Mouse (Mus musculus): Measurements from ENCODE around the gene Irf2bpl. TPM values are rescaled to one million over a fixed set of nuclear protein-coding genes. Genes with fewer than 3 reads are reported as not detected.
A peak's percentile ranks its signal among the peaks of the same experiment; 100 is the strongest.

The Irf2bpl gene
- polyA plus RNA-seq, 1 experiment, result 59.1 TPM

DNA sequence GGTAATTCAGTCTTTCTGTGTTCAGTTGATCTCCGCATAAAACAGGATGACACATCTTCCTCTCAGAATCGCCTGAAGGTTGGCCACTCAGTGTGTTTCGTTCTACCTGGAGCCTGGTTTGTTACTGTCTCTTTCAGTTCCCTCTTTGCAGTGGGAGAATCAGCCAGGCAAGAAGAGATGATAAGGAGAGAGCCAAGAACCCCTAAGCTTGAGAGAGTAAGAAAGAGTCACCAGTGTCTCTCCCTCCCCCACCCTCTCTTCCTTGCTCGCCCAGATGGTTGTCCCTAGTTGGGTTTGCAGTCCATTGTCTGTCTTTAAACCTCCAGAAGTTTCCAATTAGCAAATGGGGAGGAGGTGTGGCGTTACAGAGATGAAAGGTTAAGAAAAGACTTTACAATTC, 8.5 kb downstream of the Irf2bpl start:
- no peaks in the 10 kb centered on the region for H3K27me3 ChIP-seq (ENCODE audit: control insufficient read depth, insufficient read depth, insufficient read length)
- TF ChIP-seq MYOG (IDR thresholded peaks at IDR 0.05; ENCODE audit: control insufficient read depth in 1 of 3, insufficient read depth in 1 of 3, insufficient read length in 2 of 3, low read depth in 2 of 3) (no peak), TCF12 (IDR thresholded peaks at IDR 0.05; ENCODE audit: insufficient read depth, poor library complexity, severe bottlenecking) (no peak), E2F4 (IDR thresholded peaks at IDR 0.05; ENCODE audit: insufficient read depth) (no peak), SRF (IDR thresholded peaks at IDR 0.05; ENCODE audit: control insufficient read depth, insufficient read length, low read depth) (no peak), USF1 (IDR thresholded peaks at IDR 0.05; ENCODE audit: low read depth) (no peak), REST (IDR thresholded peaks at IDR 0.05; ENCODE audit: insufficient read depth, insufficient read length) (no peak), MYOD1 (IDR thresholded peaks at IDR 0.05; ENCODE audit: control insufficient read depth in 1 of 3, insufficient read length in 2 of 3, low read depth in 2 of 3) (no peak), MAX (IDR thresholded peaks at IDR 0.05; ENCODE audit: low read depth) (no peak), TCF3 (IDR thresholded peaks at IDR 0.05; ENCODE audit: insufficient read length, low read depth) (no peak)

DNA sequence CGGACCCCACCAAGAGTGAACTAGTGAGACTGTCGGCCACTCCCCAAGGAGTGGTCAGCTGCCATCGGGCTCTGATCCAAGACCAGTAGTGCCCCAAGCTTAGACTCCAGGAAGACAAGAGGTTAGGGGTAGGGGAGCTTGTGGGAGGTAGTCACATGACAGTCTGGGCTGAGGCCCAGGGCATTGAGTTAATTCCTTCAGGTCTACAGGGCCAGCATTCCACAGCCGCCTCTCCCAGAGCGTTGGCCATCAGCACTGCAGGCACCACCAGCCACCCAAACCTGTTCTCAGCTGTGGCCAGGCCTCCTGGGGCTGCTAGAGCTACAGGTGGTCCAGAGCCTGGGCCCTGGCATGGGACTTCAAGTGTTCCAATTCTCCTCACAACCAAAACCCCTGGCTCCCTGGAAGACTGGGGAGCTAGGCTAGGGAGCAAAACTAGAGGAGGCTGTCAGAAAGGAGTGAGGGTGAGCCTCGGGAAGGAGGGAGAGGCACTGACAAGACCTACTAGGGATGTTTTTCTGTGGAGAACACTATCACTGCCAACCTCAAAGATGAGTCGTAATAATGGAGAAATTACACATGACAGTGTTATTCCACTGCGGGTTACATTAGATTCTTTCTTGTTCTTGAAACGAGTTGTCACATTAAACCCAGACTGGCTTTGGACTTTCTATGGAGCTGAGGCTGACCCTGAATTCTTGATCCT, 12.1 kb downstream of the Irf2bpl start:
- Histone ChIP-seq H3ac (ENCODE audit: control insufficient read depth, insufficient read length) (no peak overlapping the region), H3K79me2 (ENCODE audit: control insufficient read depth, insufficient read depth) (no peaks in the 10 kb centered on the region), H3K36me3 (ENCODE audit: control insufficient read depth, insufficient read depth) (no peaks in the 10 kb centered on the region), H3K4me3 (no peak overlapping the region), H3K27me3 (ENCODE audit: control insufficient read depth, insufficient read depth, insufficient read length) (no peaks in the 10 kb centered on the region), H3K4me2 (ENCODE audit: low read depth) (peak overlapping the region; percentile 39)
- TF ChIP-seq TCF12 (IDR thresholded peaks at IDR 0.05; ENCODE audit: insufficient read depth, poor library complexity, severe bottlenecking) (no peak), POLR2AphosphoS2 (IDR thresholded peaks at IDR 0.05; ENCODE audit: insufficient read length, low read depth) (no peak), MYOG (IDR thresholded peaks at IDR 0.05; ENCODE audit: control insufficient read depth in 1 of 3, insufficient read depth in 1 of 3, insufficient read length in 2 of 3, low read depth in 2 of 3) (peak in 2 of 3 experiments; percentile 64 to 85), MAX (IDR thresholded peaks at IDR 0.05; ENCODE audit: low read depth) (no peak), REST (IDR thresholded peaks at IDR 0.05; ENCODE audit: insufficient read depth, insufficient read length) (no peak), USF1 (IDR thresholded peaks at IDR 0.05; ENCODE audit: low read depth) (peak; percentile 83), SRF (IDR thresholded peaks at IDR 0.05; ENCODE audit: control insufficient read depth, insufficient read length, low read depth) (no peak), MYOD1 (IDR thresholded peaks at IDR 0.05; ENCODE audit: control insufficient read depth in 1 of 3, insufficient read length in 2 of 3, low read depth in 2 of 3) (peak in 2 of 3 experiments; percentile 6 to 76), POLR2A (IDR thresholded peaks at IDR 0.05; ENCODE audit: insufficient read length, low read depth) (peak; percentile 53), TCF3 (IDR thresholded peaks at IDR 0.05; ENCODE audit: insufficient read length, low read depth) (no peak), CEBPB (IDR thresholded peaks at IDR 0.05; ENCODE audit: insufficient read depth, poor library complexity, severe bottlenecking) (no peak), E2F4 (IDR thresholded peaks at IDR 0.05; ENCODE audit: insufficient read depth) (no peak)

More for the DNA sequence above, 8.5 kb downstream of the Irf2bpl start:
- Histone ChIP-seq H3K4me2 (ENCODE audit: low read depth) (no peak overlapping the region), H3K79me2 (ENCODE audit: control insufficient read depth, insufficient read depth) (peaks cover 26% of the 10 kb centered on the region), H3K36me3 (ENCODE audit: control insufficient read depth, insufficient read depth) (peaks cover 6% of the 10 kb centered on the region), H3K4me3 (no peak overlapping the region), H3ac (ENCODE audit: control insufficient read depth, insufficient read length) (no peak overlapping the region)

DNA sequence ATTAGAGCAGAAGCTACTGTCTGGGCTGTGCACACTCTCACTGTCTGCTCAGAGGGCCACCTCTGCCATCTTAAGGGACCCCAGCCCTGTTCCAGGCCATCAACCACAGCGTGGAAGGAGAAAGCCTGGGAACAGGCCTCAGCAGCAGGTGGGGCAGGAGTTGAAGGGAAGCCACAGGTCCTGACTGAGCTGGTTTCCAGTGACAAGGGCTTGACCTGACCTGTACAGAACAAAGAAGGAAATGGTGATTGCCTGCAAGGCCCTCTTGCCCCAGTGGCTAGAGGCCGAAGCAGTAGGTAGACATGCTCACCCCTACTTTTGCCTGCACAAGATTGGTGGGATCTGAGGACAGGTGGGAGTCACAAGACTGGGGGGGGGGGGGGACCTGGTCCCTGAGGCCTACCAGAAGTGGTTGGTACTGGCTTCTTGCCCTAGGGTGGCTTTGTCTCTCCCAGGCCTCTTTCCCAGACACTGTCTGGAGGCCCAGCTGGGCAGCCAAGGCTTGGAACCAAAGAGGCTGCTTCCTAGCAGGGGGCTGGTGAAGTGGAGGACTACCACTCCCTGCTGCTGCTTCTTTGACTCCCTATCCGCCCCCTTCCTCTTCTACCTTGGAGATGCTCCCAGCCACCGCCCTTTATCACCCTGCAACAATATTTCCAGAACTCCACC, 12.8 kb downstream of the Irf2bpl start:
- Histone ChIP-seq H3K4me3 (no peak overlapping the region), H3K4me2 (ENCODE audit: low read depth) (peak overlapping the region; percentile 39), H3ac (ENCODE audit: control insufficient read depth, insufficient read length) (no peak overlapping the region), H3K79me2 (ENCODE audit: control insufficient read depth, insufficient read depth) (no peaks in the 10 kb centered on the region), H3K27me3 (ENCODE audit: control insufficient read depth, insufficient read depth, insufficient read length) (no peaks in the 10 kb centered on the region), H3K36me3 (ENCODE audit: control insufficient read depth, insufficient read depth) (no peaks in the 10 kb centered on the region)
- TF ChIP-seq TCF12 (IDR thresholded peaks at IDR 0.05; ENCODE audit: insufficient read depth, poor library complexity, severe bottlenecking), result no peak
- peak in 1 of 3 experiments; percentile 3 for TF ChIP-seq MYOD1 (IDR thresholded peaks at IDR 0.05; ENCODE audit: control insufficient read depth in 1 of 3, insufficient read length in 2 of 3, low read depth in 2 of 3)

DNA sequence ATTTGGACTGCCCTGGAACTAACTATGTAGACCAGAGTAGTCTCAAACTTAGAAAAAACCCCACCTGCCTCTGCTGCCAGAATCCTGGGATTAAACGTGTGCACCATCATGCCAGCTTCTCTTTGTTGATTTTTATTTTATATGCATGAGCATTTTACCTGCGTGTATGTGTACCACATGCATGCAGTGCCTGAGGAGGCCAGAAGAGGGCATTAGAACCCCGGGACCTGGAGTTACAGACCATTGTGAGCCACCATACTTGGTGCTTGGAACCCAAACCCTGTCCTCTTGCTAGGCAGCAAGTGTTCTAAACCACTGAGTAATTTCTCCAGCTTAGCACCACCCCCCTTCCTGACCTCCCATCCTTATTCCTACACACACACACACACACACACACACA, 13.6 kb downstream of the Irf2bpl start:
- TF ChIP-seq MYOG (IDR thresholded peaks at IDR 0.05; ENCODE audit: control insufficient read depth in 1 of 3, insufficient read depth in 1 of 3, insufficient read length in 2 of 3, low read depth in 2 of 3) (no peak), MYOD1 (IDR thresholded peaks at IDR 0.05; ENCODE audit: control insufficient read depth in 1 of 3, insufficient read length in 2 of 3, low read depth in 2 of 3) (no peak), TCF12 (IDR thresholded peaks at IDR 0.05; ENCODE audit: insufficient read depth, poor library complexity, severe bottlenecking) (no peak), CEBPB (IDR thresholded peaks at IDR 0.05; ENCODE audit: insufficient read depth, poor library complexity, severe bottlenecking) (no peak)
- Histone ChIP-seq H3K79me2 (ENCODE audit: control insufficient read depth, insufficient read depth) (no peaks in the 10 kb centered on the region), H3ac (ENCODE audit: control insufficient read depth, insufficient read length) (no peak overlapping the region), H3K4me3 (no peak overlapping the region), H3K27me3 (ENCODE audit: control insufficient read depth, insufficient read depth, insufficient read length) (no peaks in the 10 kb centered on the region), H3K36me3 (ENCODE audit: control insufficient read depth, insufficient read depth) (no peaks in the 10 kb centered on the region), H3K4me2 (ENCODE audit: low read depth) (no peak overlapping the region)

DNA sequence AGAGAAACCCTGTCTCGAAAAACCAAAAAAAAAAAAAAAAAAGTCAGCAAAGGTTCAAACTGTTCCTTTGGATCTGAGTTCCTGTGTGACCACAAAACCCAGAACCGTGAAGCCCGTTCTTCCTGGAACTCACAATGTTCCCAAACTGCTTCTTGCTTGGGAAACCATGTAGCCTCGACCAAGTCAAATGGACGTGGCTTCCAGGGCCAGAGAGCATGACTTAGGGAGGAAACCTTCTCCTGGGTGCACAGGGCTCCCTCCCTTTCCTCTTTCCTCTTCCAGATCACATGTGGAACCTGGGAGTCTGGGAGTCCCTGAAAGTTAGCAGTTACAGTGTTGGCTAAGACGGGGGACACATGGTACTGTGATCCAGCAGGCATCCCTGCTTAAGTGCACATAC, 14.8 kb downstream of the Irf2bpl start:
- H3K4me3 ChIP-seq, result no peak overlapping the region
- no peak overlapping the region for H3ac ChIP-seq (ENCODE audit: control insufficient read depth, insufficient read length)
- H3K36me3 ChIP-seq (ENCODE audit: control insufficient read depth, insufficient read depth), result no peaks in the 10 kb centered on the region
- no peaks in the 10 kb centered on the region for H3K79me2 ChIP-seq (ENCODE audit: control insufficient read depth, insufficient read depth)
- no peaks in the 10 kb centered on the region for H3K27me3 ChIP-seq (ENCODE audit: control insufficient read depth, insufficient read depth, insufficient read length)
- no peak for TF ChIP-seq POLR2A (IDR thresholded peaks at IDR 0.05; ENCODE audit: insufficient read length, low read depth)
- no peak for TF ChIP-seq MYOD1 (IDR thresholded peaks at IDR 0.05; ENCODE audit: control insufficient read depth in 1 of 3, insufficient read length in 2 of 3, low read depth in 2 of 3)
- TF ChIP-seq E2F4 (IDR thresholded peaks at IDR 0.05; ENCODE audit: insufficient read depth), result no peak
- TF ChIP-seq POLR2AphosphoS2 (IDR thresholded peaks at IDR 0.05; ENCODE audit: insufficient read length, low read depth), result no peak
- TF ChIP-seq SRF (IDR thresholded peaks at IDR 0.05; ENCODE audit: control insufficient read depth, insufficient read length, low read depth), result no peak
- TF ChIP-seq MYOG (IDR thresholded peaks at IDR 0.05; ENCODE audit: control insufficient read depth in 1 of 3, insufficient read depth in 1 of 3, insufficient read length in 2 of 3, low read depth in 2 of 3), result no peak
- no peak for TF ChIP-seq TCF12 (IDR thresholded peaks at IDR 0.05; ENCODE audit: insufficient read depth, poor library complexity, severe bottlenecking)
- TF ChIP-seq REST (IDR thresholded peaks at IDR 0.05; ENCODE audit: insufficient read depth, insufficient read length), result no peak
- H3K4me2 ChIP-seq (ENCODE audit: low read depth), result no peak overlapping the region

Data from myocyte (in vitro differentiated cells).